Mouse (Mus musculus): ENCODE data around the gene Galntl6. TPM values are rescaled to one million over a fixed set of nuclear protein-coding genes. Genes with fewer than 3 reads are reported as not detected.
A peak's percentile ranks its signal among the peaks of the same experiment; 100 is the strongest.

Gene Galntl6
- polyA plus RNA-seq, 1 experiment from 2014 or later, result 15.9 TPM

GRCm38 (mm10) chr8:57939177-57939855, 973.1 kb downstream of the Galntl6 start:
- no peak overlapping the region for H3K9ac ChIP-seq (replicated peaks; ENCODE audit: low read depth, low read length)
- H3K4me1 ChIP-seq (replicated peaks; ENCODE audit: control insufficient read depth, insufficient read depth, low read length), result no peaks in the 10 kb centered on the region
- no peaks in the 10 kb centered on the region for H3K9me3 ChIP-seq (ENCODE audit: control insufficient read depth, low read length)
- H3K27me3 ChIP-seq (replicated peaks; ENCODE audit: control insufficient read depth, insufficient read depth, low read length), result no peaks in the 10 kb centered on the region
- ATAC-seq, result peak; percentile 71
- H3K36me3 ChIP-seq (ENCODE audit: control insufficient read depth, insufficient read depth), result no peaks in the 10 kb centered on the region
- no peak overlapping the region for H3K27ac ChIP-seq (ENCODE audit: low read length)
- WGBS, result 18% methylated on average over 8 of the region's 8 CpGs
- H3K4me2 ChIP-seq (ENCODE audit: low read length), result no peak overlapping the region
- H3K4me3 ChIP-seq (replicated peaks; ENCODE audit: low read length), result no peak overlapping the region

GRCm38 (mm10) chr8:57927074-57927473, 985.4 kb downstream of the Galntl6 start:
- no peak overlapping the region for H3K27ac ChIP-seq (ENCODE audit: low read length)
- no peaks in the 10 kb centered on the region for H3K36me3 ChIP-seq (ENCODE audit: control insufficient read depth, insufficient read depth)
- no peaks in the 10 kb centered on the region for H3K27me3 ChIP-seq (replicated peaks; ENCODE audit: control insufficient read depth, insufficient read depth, low read length)
- H3K4me1 ChIP-seq (replicated peaks; ENCODE audit: control insufficient read depth, insufficient read depth, low read length), result peaks cover 11% of the 10 kb centered on the region
- no peak overlapping the region for H3K9ac ChIP-seq (replicated peaks; ENCODE audit: low read depth, low read length)
- no peaks in the 10 kb centered on the region for H3K9me3 ChIP-seq (ENCODE audit: control insufficient read depth, low read length)
- no peak for ATAC-seq
- no peak overlapping the region for H3K4me3 ChIP-seq (replicated peaks; ENCODE audit: low read length)
- no peak overlapping the region for H3K4me2 ChIP-seq (ENCODE audit: low read length)
- 70% methylated on average over 6 of the region's 6 CpGs for WGBS

- 26% methylated on average over 6 of the region's 6 CpGs for WGBS
- Histone ChIP-seq H3K4me1 (replicated peaks; ENCODE audit: control insufficient read depth, insufficient read depth, low read length) (peaks cover 13% of the 10 kb centered on the region), H3K36me3 (ENCODE audit: control insufficient read depth, insufficient read depth) (no peaks in the 10 kb centered on the region), H3K27ac (ENCODE audit: low read length) (no peak overlapping the region), H3K4me3 (replicated peaks; ENCODE audit: low read length) (no peak overlapping the region), H3K9ac (replicated peaks; ENCODE audit: low read depth, low read length) (no peak overlapping the region), H3K9me3 (ENCODE audit: control insufficient read depth, low read length) (no peaks in the 10 kb centered on the region), H3K4me2 (ENCODE audit: low read length) (no peak overlapping the region), H3K27me3 (replicated peaks; ENCODE audit: control insufficient read depth, insufficient read depth, low read length) (no peaks in the 10 kb centered on the region)
- peak; percentile 44; the same call in 1 of the 2 replicates for ATAC-seq
Observed at GRCm38 (mm10) chr8:57923556-57923955, 988.9 kb downstream of the Galntl6 start.

- 45% methylated on average over 6 of the region's 6 CpGs for WGBS
- H3K9me3 ChIP-seq (ENCODE audit: control insufficient read depth, low read length), result no peaks in the 10 kb centered on the region
- no peak overlapping the region for H3K4me3 ChIP-seq (replicated peaks; ENCODE audit: low read length)
- H3K27me3 ChIP-seq (replicated peaks; ENCODE audit: control insufficient read depth, insufficient read depth, low read length), result no peaks in the 10 kb centered on the region
- no peak overlapping the region; the same call in 1 of the 2 replicates for H3K27ac ChIP-seq (ENCODE audit: low read length)
- no peak overlapping the region for H3K9ac ChIP-seq (replicated peaks; ENCODE audit: low read depth, low read length)
- peaks cover 13% of the 10 kb centered on the region for H3K4me1 ChIP-seq (replicated peaks; ENCODE audit: control insufficient read depth, insufficient read depth, low read length)
- no peak for ATAC-seq
- H3K4me2 ChIP-seq (ENCODE audit: low read length), result no peak overlapping the region
- no peaks in the 10 kb centered on the region for H3K36me3 ChIP-seq (ENCODE audit: control insufficient read depth, insufficient read depth)
Observed at GRCm38 (mm10) chr8:57923130-57923529, 989.3 kb downstream of the Galntl6 start.

GRCm38 (mm10) chr8:57922214-57923070, 990.0 kb downstream of the Galntl6 start:
- Histone ChIP-seq H3K4me2 (ENCODE audit: low read length) (no peak overlapping the region), H3K36me3 (ENCODE audit: control insufficient read depth, insufficient read depth) (no peaks in the 10 kb centered on the region), H3K27me3 (replicated peaks; ENCODE audit: control insufficient read depth, insufficient read depth, low read length) (no peaks in the 10 kb centered on the region), H3K27ac (ENCODE audit: low read length) (peak overlapping the region; percentile 47), H3K4me1 (replicated peaks; ENCODE audit: control insufficient read depth, insufficient read depth, low read length) (peaks cover 13% of the 10 kb centered on the region), H3K9me3 (ENCODE audit: control insufficient read depth, low read length) (no peaks in the 10 kb centered on the region), H3K4me3 (replicated peaks; ENCODE audit: low read length) (no peak overlapping the region), H3K9ac (replicated peaks; ENCODE audit: low read depth, low read length) (no peak overlapping the region)
- 36% methylated on average over 6 of the region's 6 CpGs for WGBS
- peak; percentile 81 for ATAC-seq

- Histone ChIP-seq H3K36me3 (ENCODE audit: control insufficient read depth, insufficient read depth) (no peaks in the 10 kb centered on the region), H3K9ac (replicated peaks; ENCODE audit: low read depth, low read length) (no peak overlapping the region), H3K27ac (ENCODE audit: low read length) (no peak overlapping the region), H3K27me3 (replicated peaks; ENCODE audit: control insufficient read depth, insufficient read depth, low read length) (no peaks in the 10 kb centered on the region), H3K4me1 (replicated peaks; ENCODE audit: control insufficient read depth, insufficient read depth, low read length) (peaks cover 13% of the 10 kb centered on the region), H3K9me3 (ENCODE audit: control insufficient read depth, low read length) (no peaks in the 10 kb centered on the region), H3K4me2 (ENCODE audit: low read length) (no peak overlapping the region), H3K4me3 (replicated peaks; ENCODE audit: low read length) (no peak overlapping the region)
- WGBS, result 71% methylated on average over 3 of the region's 3 CpGs
- no peak for ATAC-seq
Observed at GRCm38 (mm10) chr8:57920326-57920903, 992.0 kb downstream of the Galntl6 start.

- no peaks in the 10 kb centered on the region for H3K36me3 ChIP-seq (ENCODE audit: control insufficient read depth, insufficient read depth)
- H3K4me1 ChIP-seq (replicated peaks; ENCODE audit: control insufficient read depth, insufficient read depth, low read length), result peaks cover 13% of the 10 kb centered on the region
- H3K4me3 ChIP-seq (replicated peaks; ENCODE audit: low read length), result no peak overlapping the region
- 32% methylated on average over 9 of the region's 9 CpGs for WGBS
- no peaks in the 10 kb centered on the region for H3K27me3 ChIP-seq (replicated peaks; ENCODE audit: control insufficient read depth, insufficient read depth, low read length)
- no peak for ATAC-seq
- H3K4me2 ChIP-seq (ENCODE audit: low read length), result no peak overlapping the region
- H3K27ac ChIP-seq (ENCODE audit: low read length), result no peak overlapping the region
- H3K9me3 ChIP-seq (ENCODE audit: control insufficient read depth, low read length), result no peaks in the 10 kb centered on the region
- no peak overlapping the region for H3K9ac ChIP-seq (replicated peaks; ENCODE audit: low read depth, low read length)
Observed at GRCm38 (mm10) chr8:57918720-57919640, 993.5 kb downstream of the Galntl6 start.

- no peak for ATAC-seq
Observed at GRCm38 (mm10) chr8:57893360-57893759, 1019.1 kb downstream of the Galntl6 start.

More at GRCm38 (mm10) chr8:57893360-57893759, 1019.1 kb downstream of the Galntl6 start:
- 85% methylated on average over 5 of the region's 5 CpGs for WGBS
- Histone ChIP-seq H3K4me3 (replicated peaks; ENCODE audit: low read length) (no peak overlapping the region), H3K9ac (replicated peaks; ENCODE audit: low read depth, low read length) (no peak overlapping the region), H3K36me3 (ENCODE audit: control insufficient read depth, insufficient read depth) (no peaks in the 10 kb centered on the region), H3K27me3 (replicated peaks; ENCODE audit: control insufficient read depth, insufficient read depth, low read length) (no peaks in the 10 kb centered on the region), H3K9me3 (ENCODE audit: control insufficient read depth, low read length) (no peaks in the 10 kb centered on the region), H3K27ac (ENCODE audit: low read length) (no peak overlapping the region), H3K4me2 (ENCODE audit: low read length) (no peak overlapping the region), H3K4me1 (replicated peaks; ENCODE audit: control insufficient read depth, insufficient read depth, low read length) (peaks cover 5% of the 10 kb centered on the region)
